Mouse (Mus musculus) spleen, embryonic (tissue): ENCODE data around the gene Tlr5.

Experiments
- CTCF ChIA-PET: fragments of 350-600 bp; sonication (Branson Sonifier 250); formaldehyde crosslinking; loops from one replicate; lab custom pipeline; 2022; lab: Charles Lee

The Tlr5 gene

DNA sequence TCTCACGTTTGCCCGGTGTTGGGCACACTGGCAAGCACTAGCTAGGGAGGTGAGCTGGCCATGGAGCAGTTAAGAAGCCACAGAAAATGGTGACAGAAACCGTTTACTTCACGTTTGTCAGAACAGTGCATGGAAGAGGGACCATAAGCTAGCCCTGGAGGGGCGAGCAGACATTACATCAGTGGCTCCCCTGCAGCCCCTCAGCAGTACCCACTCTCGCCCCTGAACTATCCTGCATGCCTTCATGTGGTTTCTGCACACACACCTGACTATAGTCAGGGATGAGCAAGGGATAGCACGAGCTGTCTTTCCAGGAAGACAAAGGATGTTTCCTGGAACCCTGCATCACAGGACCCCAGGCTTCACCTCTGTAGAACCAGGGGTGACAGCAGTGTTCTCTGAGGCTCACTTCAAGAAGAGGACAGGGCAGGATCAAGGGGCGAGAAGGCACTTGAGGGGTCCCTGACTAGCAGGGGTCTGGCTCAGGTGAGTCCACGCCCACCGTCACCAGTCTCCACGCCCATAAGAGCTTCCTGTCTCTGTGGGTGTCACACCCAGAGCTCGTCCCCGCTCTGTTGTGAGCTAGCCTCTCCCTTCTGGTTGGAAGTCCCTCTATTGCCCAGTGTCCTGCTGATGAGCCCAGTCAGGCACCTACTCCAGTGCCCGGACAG is 35.6 kb downstream of the Tlr5 start:
- CTCF ChIA-PET, result interaction anchor here (2.4 kb wide), 1 partner anchor 49 kb away, joined by 14 read pairs; no protein-coding TSS in a partner anchor

DNA sequence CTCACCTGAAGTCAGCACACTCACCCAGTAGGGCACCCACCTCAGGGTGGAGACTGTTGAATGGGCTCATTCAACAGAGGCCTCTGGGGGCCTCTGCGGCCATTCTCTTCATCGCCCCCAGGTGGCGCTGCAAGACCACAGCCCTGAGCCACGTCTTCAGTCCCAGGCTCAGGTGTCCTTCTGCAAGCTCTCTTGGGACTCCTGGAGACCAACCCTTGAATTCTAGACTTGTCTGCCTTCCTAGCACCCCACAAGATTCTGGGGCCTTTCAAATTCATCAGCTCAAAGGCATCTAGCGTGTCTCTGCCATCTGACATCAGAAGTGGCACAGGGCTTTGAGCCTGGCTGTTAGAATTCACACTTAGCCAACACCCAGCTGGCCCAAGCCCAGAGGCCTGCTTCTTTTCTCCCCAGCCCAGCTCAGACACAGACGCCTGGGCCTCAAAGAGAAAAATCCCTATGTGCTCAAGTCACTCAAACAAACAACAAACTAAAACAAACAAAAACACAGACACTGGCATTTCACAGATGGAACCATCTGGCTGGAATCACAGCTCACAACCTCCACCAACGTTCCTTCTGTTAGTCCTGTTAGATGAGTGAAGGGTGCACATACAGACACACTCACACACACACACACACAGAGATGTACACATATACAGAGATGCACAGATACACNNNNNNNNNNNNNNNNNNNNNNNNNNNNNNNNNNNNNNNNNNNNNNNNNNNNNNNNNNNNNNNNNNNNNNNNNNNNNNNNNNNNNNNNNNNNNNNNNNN is 36.6 kb downstream of the Tlr5 start:
- CTCF ChIA-PET, result interaction anchor here (0.6 to 2.4 kb wide), 2 partner anchors 48 to 224 kb away, joined by 7 to 14 read pairs; no protein-coding TSS in a partner anchor
